Mouse (Mus musculus) spleen, adult 2 months (tissue): ENCODE measurements around the gene Ccdc9.

Experiments used
- CTCF ChIP-seq: fragments of 200-500 bp; IDR thresholded peaks from 2 replicates; pipeline ENCODE4 v1.5.1; 2011; ENCODE audit warnings: mild to moderate bottlenecking, inconsistent platforms; ENCODE audit not compliant: insufficient read depth, insufficient read length, insufficient replicate concordance; ENCODE audit errors: extremely low read depth
- POLR2A ChIP-seq: fragments of 200-500 bp; IDR thresholded peaks from 2 replicates; pipeline ENCODE4 v1.6.1; 2011; ENCODE audit warnings: low read depth, low read length, inconsistent platforms

- TF ChIP-seq CTCF (no peak), POLR2A (no peak)
Observed at GRCm38 (mm10) chr7:16287791-16288190, 1.2 kb upstream of the Ccdc9 start.
